Mouse (Mus musculus): ENCODE measurements around the gene Snrpa. TPM values are rescaled to one million over a fixed set of nuclear protein-coding genes. Genes with fewer than 3 reads are reported as not detected.

The Snrpa gene
- total and polyA plus RNA-seq, 2 experiments from 2014 or later = 60.5 to 79.4 TPM

- WGBS = 69% methylated on average over 2 of the region's 2 CpGs
- Histone ChIP-seq H3K36me3 (replicated peaks; ENCODE audit: control insufficient read depth, insufficient read depth, low read length) (0 out of 2 replicates have a peak, but pooled peaks cover 3% of the 10 kb centered on the region), H3K27ac (ENCODE audit: low read depth) (no peak overlapping the region), H3K9ac (replicated peaks; ENCODE audit: low read depth, low read length) (no peak overlapping the region), H3K4me1 (ENCODE audit: control insufficient read depth, insufficient read depth) (peaks cover 8% of the 10 kb centered on the region), H3K9me3 (replicated peaks; ENCODE audit: control insufficient read depth, low read length) (no peaks in the 10 kb centered on the region), H3K4me3 (ENCODE audit: low read depth, low read length) (no peak overlapping the region), H3K4me2 (ENCODE audit: low read depth, low read length) (no peak overlapping the region), H3K27me3 (ENCODE audit: control insufficient read depth, insufficient read depth, low read length) (no peaks in the 10 kb centered on the region)
- TF ChIP-seq CTCF (IDR thresholded peaks at IDR 0.05; ENCODE audit: low read depth) (no peak), EP300 (IDR thresholded peaks at IDR 0.05; ENCODE audit: low read depth) (no peak)
- no peak for DNase-seq (ENCODE audit: low spot score)
- no peak for ATAC-seq (ENCODE audit: insufficient read depth, low read depth)
These were observed 39.7 kb upstream of the Snrpa start for GRCm38 (mm10) chr7:27235726-27236125.

GRCm38 (mm10) chr7:27233300-27233699 is 37.2 kb upstream of the Snrpa start:
- H3K27ac ChIP-seq (ENCODE audit: low read depth) = 0 out of 2 replicates have a peak overlapping the region, but pooled peaks have one; percentile 8

GRCm38 (mm10) chr7:27232781-27233281 is 36.8 kb upstream of the Snrpa start, which contains the start of gene Coq8b:
Gene Coq8b (plus strand): TSS chr7:27233023.
- Histone ChIP-seq H3K9me3 (replicated peaks; ENCODE audit: control insufficient read depth, low read length) (no peaks in the 10 kb centered on the region), H3K36me3 (replicated peaks; ENCODE audit: control insufficient read depth, insufficient read depth, low read length) (0 out of 2 replicates have a peak, but pooled peaks cover 3% of the 10 kb centered on the region), H3K27ac (ENCODE audit: low read depth) (peak within 1 kb of the TSS; percentile 12), H3K4me1 (ENCODE audit: control insufficient read depth, insufficient read depth) (peaks cover 8% of the 10 kb centered on the region), H3K4me2 (ENCODE audit: low read depth, low read length) (peak within 1 kb of the TSS; percentile 65), H3K27me3 (ENCODE audit: control insufficient read depth, insufficient read depth, low read length) (no peaks in the 10 kb centered on the region), H3K4me3 (ENCODE audit: low read depth, low read length) (peak within 1 kb of the TSS; percentile 60), H3K9ac (replicated peaks; ENCODE audit: low read depth, low read length) (peak within 1 kb of the TSS; percentile 43; the same call in 1 of the 2 replicates)
- TF ChIP-seq EP300 (IDR thresholded peaks at IDR 0.05; ENCODE audit: low read depth) (no peak), CTCF (IDR thresholded peaks at IDR 0.05; ENCODE audit: low read depth) (no peak; the same call in 1 of the 2 replicates)
- ATAC-seq (ENCODE audit: insufficient read depth, low read depth) (peak; percentile 88), DNase-seq (ENCODE audit: low spot score) (peak; percentile 94)
- WGBS = under 1% methylated on average over 25 of the region's 25 CpGs

More at GRCm38 (mm10) chr7:27233300-27233699, 37.2 kb upstream of the Snrpa start:
- Histone ChIP-seq H3K9me3 (replicated peaks; ENCODE audit: control insufficient read depth, low read length) (no peaks in the 10 kb centered on the region), H3K4me2 (ENCODE audit: low read depth, low read length) (peak overlapping the region; percentile 65), H3K36me3 (replicated peaks; ENCODE audit: control insufficient read depth, insufficient read depth, low read length) (0 out of 2 replicates have a peak, but pooled peaks cover 3% of the 10 kb centered on the region), H3K27me3 (ENCODE audit: control insufficient read depth, insufficient read depth, low read length) (no peaks in the 10 kb centered on the region), H3K4me1 (ENCODE audit: control insufficient read depth, insufficient read depth) (peaks cover 8% of the 10 kb centered on the region), H3K9ac (replicated peaks; ENCODE audit: low read depth, low read length) (peak overlapping the region; percentile 43; the same call in 1 of the 2 replicates), H3K4me3 (ENCODE audit: low read depth, low read length) (peak overlapping the region; percentile 60)
- no peak for DNase-seq (ENCODE audit: low spot score)
- no peak for ATAC-seq (ENCODE audit: insufficient read depth, low read depth)
- TF ChIP-seq EP300 (IDR thresholded peaks at IDR 0.05; ENCODE audit: low read depth) (no peak), CTCF (IDR thresholded peaks at IDR 0.05; ENCODE audit: low read depth) (no peak)
- WGBS = 6% methylated on average over 6 of the region's 6 CpGs

- H3K27me3 ChIP-seq (ENCODE audit: control insufficient read depth, insufficient read depth, low read length) = no peaks in the 10 kb centered on the region
- no peak for DNase-seq (ENCODE audit: low spot score)
These were observed 35.7 kb upstream of the Snrpa start for GRCm38 (mm10) chr7:27231693-27232331.

GRCm38 (mm10) chr7:27230781-27231180 is 34.7 kb upstream of the Snrpa start:
- H3K4me1 ChIP-seq (ENCODE audit: control insufficient read depth, insufficient read depth) = peaks cover 24% of the 10 kb centered on the region
- no peaks in the 10 kb centered on the region for H3K9me3 ChIP-seq (replicated peaks; ENCODE audit: control insufficient read depth, low read length)
- no peaks in the 10 kb centered on the region for H3K36me3 ChIP-seq (replicated peaks; ENCODE audit: control insufficient read depth, insufficient read depth, low read length)
- no peak overlapping the region for H3K27ac ChIP-seq (ENCODE audit: low read depth)
- H3K9ac ChIP-seq (replicated peaks; ENCODE audit: low read depth, low read length) = no peak overlapping the region
- TF ChIP-seq EP300 (IDR thresholded peaks at IDR 0.05; ENCODE audit: low read depth) (no peak), CTCF (IDR thresholded peaks at IDR 0.05; ENCODE audit: low read depth) (no peak)
- no peak overlapping the region for H3K4me2 ChIP-seq (ENCODE audit: low read depth, low read length)
- ATAC-seq (ENCODE audit: insufficient read depth, low read depth) (no peak), DNase-seq (ENCODE audit: low spot score) (no peak)
- H3K27me3 ChIP-seq (ENCODE audit: control insufficient read depth, insufficient read depth, low read length) = no peaks in the 10 kb centered on the region
- no peak overlapping the region for H3K4me3 ChIP-seq (ENCODE audit: low read depth, low read length)
- WGBS = 70% methylated on average over 4 of the region's 4 CpGs

More at GRCm38 (mm10) chr7:27231693-27232331, 35.7 kb upstream of the Snrpa start:
- peak overlapping the region; percentile 12 for H3K27ac ChIP-seq (ENCODE audit: low read depth)
- H3K4me2 ChIP-seq (ENCODE audit: low read depth, low read length) = no peak overlapping the region
- ATAC-seq (ENCODE audit: insufficient read depth, low read depth) = no peak
- H3K9me3 ChIP-seq (replicated peaks; ENCODE audit: control insufficient read depth, low read length) = no peaks in the 10 kb centered on the region
- no peaks in the 10 kb centered on the region for H3K36me3 ChIP-seq (replicated peaks; ENCODE audit: control insufficient read depth, insufficient read depth, low read length)
- peaks cover 18% of the 10 kb centered on the region for H3K4me1 ChIP-seq (ENCODE audit: control insufficient read depth, insufficient read depth)
- no peak overlapping the region for H3K9ac ChIP-seq (replicated peaks; ENCODE audit: low read depth, low read length)
- 58% methylated on average over 7 of the region's 7 CpGs for WGBS
- TF ChIP-seq CTCF (IDR thresholded peaks at IDR 0.05; ENCODE audit: low read depth) (no peak), EP300 (IDR thresholded peaks at IDR 0.05; ENCODE audit: low read depth) (no peak)
- no peak overlapping the region for H3K4me3 ChIP-seq (ENCODE audit: low read depth, low read length)
